Mouse (Mus musculus): ENCODE results near the gene Oas1h.

DNA sequence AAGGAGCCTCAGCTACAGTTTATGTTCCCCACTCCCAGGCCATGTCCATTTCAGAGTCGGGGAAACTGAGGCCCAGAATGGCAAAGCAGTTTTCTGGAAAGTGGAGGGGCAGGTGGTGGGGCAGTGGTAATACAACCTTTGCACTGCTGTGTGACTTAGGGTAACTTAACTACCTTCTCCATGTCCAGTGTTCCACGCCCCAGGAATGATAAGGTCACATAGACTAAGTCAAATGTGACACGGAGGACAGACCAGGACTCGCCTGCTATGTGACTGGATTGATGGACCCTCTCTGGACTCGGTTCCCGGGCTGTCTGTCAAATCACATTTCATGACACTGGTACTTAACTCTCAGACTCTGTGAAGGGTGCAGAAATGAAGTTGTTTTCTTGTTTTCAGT, 48.2 kb upstream of the Oas1h start:
- TF ChIP-seq CTCF (IDR thresholded peaks at IDR 0.05; ENCODE audit: low read depth) (no peak), EP300 (IDR thresholded peaks at IDR 0.05; ENCODE audit: low read depth) (no peak)

All from liver, postnatal 0 days (tissue).